Mouse (Mus musculus) testis, postnatal 14 days (tissue): ENCODE results near the gene Vhl.
"Not testable (repeated sequence)": the region's sequence is repeated elsewhere in the genome, so short reads cannot be mapped to it uniquely, and the experiment has no call there.

ENCODE experiments used
- DNase-seq: peaks from one replicate; pipeline ENCODE4 v3.0.0; 2021; ENCODE audit warnings: low spot score

The Vhl gene

DNA sequence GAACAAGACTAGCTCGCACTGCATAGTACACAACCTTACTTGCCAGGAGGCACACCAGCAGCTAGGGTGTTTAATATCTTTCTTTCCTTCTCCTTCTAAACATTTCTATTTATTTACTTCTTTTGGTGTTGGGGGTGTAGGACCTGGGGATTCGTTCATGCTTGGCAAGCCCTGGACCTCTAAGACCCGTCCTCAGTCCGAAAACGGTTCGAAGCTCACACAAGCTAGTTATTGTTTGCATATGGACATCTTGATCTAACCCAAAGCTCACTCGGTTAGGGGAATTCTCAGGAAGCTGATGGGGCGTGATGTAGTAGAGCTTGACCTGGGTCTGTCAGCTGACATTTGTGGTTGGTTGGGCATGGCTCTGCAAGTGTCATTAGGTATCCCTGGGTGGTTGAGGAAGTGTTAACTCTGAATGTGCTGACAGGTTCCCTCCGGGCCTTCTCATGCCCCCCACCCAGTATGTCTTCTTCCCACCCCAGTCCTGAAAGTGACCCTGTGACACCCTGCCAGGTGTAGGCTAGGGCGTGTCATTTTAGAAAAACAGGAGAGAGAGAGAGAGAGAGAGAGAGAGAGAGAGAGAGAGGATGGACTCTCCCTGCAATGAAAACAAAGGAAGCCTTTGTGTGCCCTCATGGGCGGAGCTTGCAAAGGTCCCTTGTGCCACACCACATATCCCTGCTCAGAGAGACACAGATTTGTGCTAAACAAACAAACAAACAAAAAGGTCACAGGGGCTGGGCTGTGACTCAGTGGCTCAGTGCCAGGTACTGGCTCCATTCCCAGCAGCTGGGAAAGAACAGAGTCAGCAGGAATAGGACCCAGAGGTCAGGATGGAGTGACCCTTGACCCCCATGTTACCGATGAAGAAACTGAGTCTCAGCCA is 37.8 kb downstream of the Vhl start:
- DNase-seq = no peak

DNA sequence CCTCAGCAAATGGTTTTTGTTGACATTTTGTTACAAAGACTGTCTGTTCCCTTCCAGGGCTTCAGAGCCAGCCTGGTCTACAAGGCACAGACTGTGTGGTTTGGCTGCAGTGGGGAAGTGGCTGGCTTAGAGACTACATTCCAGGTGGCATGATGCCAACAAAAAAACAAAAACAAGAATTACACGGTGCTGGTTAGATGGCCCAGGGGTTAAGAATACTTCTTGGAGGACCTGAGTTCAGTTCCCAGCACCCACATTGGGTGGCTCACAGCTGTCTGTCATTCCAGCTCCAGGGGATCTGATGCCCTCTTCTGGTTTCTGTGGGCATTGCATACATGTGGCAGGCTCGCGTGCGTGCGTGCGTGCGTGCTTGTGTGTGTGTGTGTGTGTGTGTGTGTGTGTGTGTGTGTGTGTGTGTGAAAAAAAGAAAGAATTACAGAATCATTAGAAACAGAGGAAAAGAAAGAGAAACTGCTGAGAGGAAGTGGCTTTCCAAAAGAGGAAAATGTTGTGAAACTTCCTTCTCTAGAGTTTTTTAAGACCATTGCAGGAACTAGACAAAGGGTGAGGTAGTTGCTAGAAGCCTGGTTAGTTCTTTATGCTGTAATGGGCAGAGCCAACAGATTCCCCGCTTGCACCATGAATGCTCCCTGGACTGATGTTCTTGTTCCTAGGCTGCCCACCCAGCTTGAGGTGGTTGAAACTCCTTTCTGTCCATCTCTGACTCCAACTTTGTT is 39.4 kb downstream of the Vhl start:
- no peak for DNase-seq

DNA sequence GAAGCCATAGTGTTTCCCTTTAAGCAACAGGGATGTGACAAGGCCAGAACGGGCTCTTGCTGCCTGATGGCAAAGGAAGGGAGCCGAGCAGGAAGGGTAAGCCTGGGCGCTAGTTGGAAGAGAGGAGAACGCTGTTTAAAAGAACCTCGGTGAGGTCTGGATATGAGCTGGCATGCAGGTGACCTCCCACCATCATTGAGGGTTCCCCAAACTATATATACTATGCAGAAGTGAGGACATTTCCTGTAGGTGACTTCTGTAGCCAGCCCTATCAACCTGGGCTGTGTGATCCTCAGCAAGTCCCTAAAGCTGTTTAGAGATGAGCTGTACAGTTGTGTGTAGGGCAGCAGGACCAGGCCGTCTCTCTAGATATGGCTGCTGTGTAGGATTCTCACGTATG is 40.5 kb downstream of the Vhl start:
- no peak for DNase-seq

DNA sequence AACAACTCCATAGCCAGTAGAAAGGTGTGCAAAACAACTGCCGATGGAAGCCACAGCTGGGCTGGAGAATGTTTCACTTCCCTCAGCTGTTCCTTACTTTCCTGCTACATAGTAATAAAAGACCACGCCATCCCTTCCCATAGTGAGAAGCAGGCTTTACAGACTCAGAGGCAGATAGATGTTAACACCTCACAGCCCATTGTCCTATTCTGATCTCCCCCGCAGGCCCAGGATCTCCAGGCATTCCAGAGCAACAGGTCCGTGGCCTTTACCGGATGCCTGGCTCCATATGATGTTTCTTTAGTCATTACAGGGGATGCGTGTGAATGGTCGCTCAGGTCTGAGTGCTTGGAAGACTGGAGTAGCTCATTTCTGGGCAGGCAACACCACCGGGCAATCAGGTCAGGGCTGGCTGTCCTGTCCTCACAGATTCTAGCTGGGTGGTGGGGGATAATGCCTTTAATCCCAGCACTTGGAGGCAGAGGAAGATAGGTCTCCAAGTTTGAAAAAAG is 43.9 kb downstream of the Vhl start:
- DNase-seq = peak; percentile 27

- DNase-seq = peak; percentile 64
These were observed 44.8 kb downstream of the Vhl start for GRCm38 (mm10) chr6:113668287-113669154.

- DNase-seq = no peak
These were observed 46.1 kb downstream of the Vhl start for GRCm38 (mm10) chr6:113669821-113670220.

DNA sequence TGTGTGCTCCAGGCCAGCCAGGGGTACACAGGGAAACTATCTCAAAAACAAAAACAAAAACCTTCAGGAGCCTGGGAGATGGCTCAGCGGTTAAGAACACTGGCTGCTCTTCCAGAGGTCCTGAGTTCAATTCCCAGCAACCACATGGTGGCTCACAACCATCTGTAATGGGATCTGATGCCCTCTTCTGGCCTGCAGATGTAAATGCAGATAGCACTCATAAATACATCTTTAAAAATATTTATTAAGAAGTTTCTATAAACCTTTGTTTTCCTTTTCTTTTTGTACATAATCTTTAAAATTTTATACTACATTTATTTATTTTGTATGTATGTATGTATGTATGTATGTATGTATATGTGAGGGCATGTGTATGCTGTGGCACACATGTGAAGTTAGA is 48.3 kb downstream of the Vhl start:
- not testable (repeated sequence) for DNase-seq

DNA sequence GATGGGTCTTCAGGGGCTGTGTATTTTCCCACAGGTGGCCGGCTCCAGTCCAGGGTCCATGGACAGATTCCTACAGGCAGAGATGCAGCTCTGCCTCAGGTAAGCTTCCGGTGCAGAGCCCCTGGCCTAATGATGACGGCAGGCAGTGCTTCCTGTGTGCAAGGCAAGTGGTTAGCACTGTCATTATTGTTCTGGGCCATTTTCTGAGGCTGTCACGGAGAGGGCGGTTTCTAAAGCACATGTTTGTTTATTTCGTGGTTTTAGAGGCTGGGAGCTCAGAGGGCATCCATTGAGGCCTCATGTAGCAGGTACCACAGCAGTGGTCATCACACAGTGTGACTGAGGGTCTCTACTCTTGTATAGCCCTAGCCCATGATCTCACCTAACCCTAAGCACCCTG is 49.2 kb downstream of the Vhl start:
- DNase-seq = no peak

GRCm38 (mm10) chr6:113675234-113675633 is 51.5 kb downstream of the Vhl start:
- no peak for DNase-seq

GRCm38 (mm10) chr6:113675991-113676390 is 52.2 kb downstream of the Vhl start:
- no peak for DNase-seq

GRCm38 (mm10) chr6:113677070-113677734 is 53.4 kb downstream of the Vhl start:
- DNase-seq = no peak

GRCm38 (mm10) chr6:113678246-113679012 is 54.7 kb downstream of the Vhl start:
- no peak for DNase-seq

DNA sequence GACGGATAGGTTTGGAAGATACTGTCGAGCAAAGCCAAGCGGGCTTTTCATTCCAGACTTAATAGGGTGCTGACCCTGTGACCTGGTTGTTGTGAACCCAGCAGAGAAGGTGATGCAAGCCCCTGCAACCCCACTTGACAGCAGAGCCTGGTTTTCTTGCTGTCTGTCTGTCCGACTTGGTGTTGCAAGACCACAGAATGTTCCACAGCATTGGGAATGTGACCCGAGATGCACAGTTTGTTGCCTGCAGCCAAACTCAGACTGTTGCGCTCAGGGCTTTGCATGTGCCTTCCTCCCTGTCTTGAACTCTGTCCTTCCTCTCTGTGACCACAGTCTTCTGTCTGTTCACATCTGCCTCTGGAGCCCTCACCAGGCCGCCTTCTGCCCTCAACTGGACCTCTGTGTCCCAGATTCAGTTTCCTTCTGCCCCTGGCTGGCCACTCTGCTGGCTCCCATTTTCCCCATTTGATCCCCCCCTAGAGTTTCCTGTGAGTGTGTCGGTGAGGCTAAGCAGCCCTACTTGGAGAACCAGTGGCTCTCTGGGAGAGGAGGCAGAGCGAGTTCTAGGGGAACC is 56.3 kb downstream of the Vhl start:
- no peak for DNase-seq
